30 mouse cellular contexts compared by ENCODE assay signal in genomic region chr1:84079566-84079965, GRCm38 (mm10).
DNase-seq lines count a peak whose midpoint lies in the region; ATAC-seq and TF ChIP-seq lines count a peak whose summit lies in the region.
"Had no signal": no experiment of that assay in that cellular context is flagged by ENCODE, and none has a peak within 500 bp of the region (broad histone marks: within the 10 kb centered on the region; RNA-seq: fewer than 3 reads in every experiment).

No protein-coding gene starts in this region.

- H3K4me2 ChIP-seq in forebrain, embryonic 12.5 days, result no peak overlapping the region
- H3K4me2 ChIP-seq in forebrain, embryonic 11.5 days (ENCODE audit: low read depth, low read length, severe bottlenecking), result no peak overlapping the region
- H3K4me2 ChIP-seq in hindbrain, embryonic 15.5 days, result no peak overlapping the region
- no peak overlapping the region for H3K4me2 ChIP-seq in midbrain, postnatal 0 days (ENCODE audit: low read depth, low read length, poor library complexity, severe bottlenecking)
- H3K4me2 ChIP-seq in heart, embryonic 12.5 days, result no peak overlapping the region
- H3K4me2 ChIP-seq: heart, embryonic 13.5 days; intestine, embryonic 15.5 days; limb, embryonic 15.5 days; liver, embryonic 13.5 days had no signal

- H3K27me3 ChIP-seq in forebrain, embryonic 12.5 days, result no peaks in the 10 kb centered on the region
- no peaks in the 10 kb centered on the region for H3K27me3 ChIP-seq in forebrain, embryonic 11.5 days (ENCODE audit: control insufficient read depth, insufficient read depth, low read length)
- H3K27me3 ChIP-seq in hindbrain, embryonic 15.5 days, result no peaks in the 10 kb centered on the region
- no peaks in the 10 kb centered on the region for H3K27me3 ChIP-seq in hindbrain, embryonic 10.5 days (ENCODE audit: insufficient read depth, poor library complexity, severe bottlenecking)
- no peaks in the 10 kb centered on the region for H3K27me3 ChIP-seq in midbrain, postnatal 0 days (ENCODE audit: insufficient read depth, low read length)
- H3K27me3 ChIP-seq in heart, embryonic 12.5 days (replicated peaks), result no peaks in the 10 kb centered on the region
- H3K27me3 ChIP-seq: heart, embryonic 13.5 days; intestine, embryonic 15.5 days; limb, embryonic 15.5 days; liver, embryonic 13.5 days; megakaryocyte, embryonic 14.5 days; Patski had no signal

- 43% methylated on average over 8 of the region's 8 CpGs for WGBS in forebrain, embryonic 12.5 days
- WGBS in forebrain, embryonic 11.5 days, result 61% methylated on average over 8 of the region's 8 CpGs
- 43% methylated on average over 8 of the region's 8 CpGs for WGBS in hindbrain, embryonic 15.5 days
- 79% methylated on average over 8 of the region's 8 CpGs for WGBS in hindbrain, embryonic 10.5 days
- WGBS in midbrain, postnatal 0 days, result 52% methylated on average over 8 of the region's 8 CpGs
- 76% methylated on average over 8 of the region's 8 CpGs for WGBS in heart, embryonic 12.5 days

- peaks cover 8% of the 10 kb centered on the region for H3K9me3 ChIP-seq in forebrain, embryonic 12.5 days
- no peaks in the 10 kb centered on the region for H3K9me3 ChIP-seq in forebrain, embryonic 11.5 days (ENCODE audit: control insufficient read depth, low read length)
- H3K9me3 ChIP-seq in hindbrain, embryonic 15.5 days, result no peaks in the 10 kb centered on the region
- H3K9me3 ChIP-seq in hindbrain, embryonic 10.5 days, result no peaks in the 10 kb centered on the region
- no peaks in the 10 kb centered on the region for H3K9me3 ChIP-seq in midbrain, postnatal 0 days (ENCODE audit: low read length)
- peaks cover 6% of the 10 kb centered on the region; the same call in 1 of the 2 replicates for H3K9me3 ChIP-seq in heart, embryonic 12.5 days (replicated peaks)
- H3K9me3 ChIP-seq: intestine, embryonic 15.5 days; limb, embryonic 10.5 days; limb, embryonic 15.5 days; liver, embryonic 13.5 days had no signal

- no peaks in the 10 kb centered on the region for H3K4me1 ChIP-seq in forebrain, embryonic 12.5 days
- no peaks in the 10 kb centered on the region for H3K4me1 ChIP-seq in forebrain, embryonic 11.5 days (replicated peaks; ENCODE audit: control insufficient read depth, insufficient read depth, low read length)
- peaks cover 9% of the 10 kb centered on the region for H3K4me1 ChIP-seq in hindbrain, embryonic 15.5 days (replicated peaks)
- 0 out of 2 replicates have a peak, but pooled peaks cover 2% of the 10 kb centered on the region for H3K4me1 ChIP-seq in hindbrain, embryonic 10.5 days (replicated peaks)
- no peaks in the 10 kb centered on the region for H3K4me1 ChIP-seq in midbrain, postnatal 0 days (ENCODE audit: insufficient read depth, low read length)
- H3K4me1 ChIP-seq in heart, embryonic 12.5 days (replicated peaks), result no peaks in the 10 kb centered on the region
- H3K4me1 ChIP-seq: heart, embryonic 13.5 days; intestine, embryonic 15.5 days; limb, embryonic 15.5 days; liver, embryonic 13.5 days; megakaryocyte, embryonic 14.5 days had no signal

- no peaks in the 10 kb centered on the region for H3K36me3 ChIP-seq in forebrain, embryonic 12.5 days (replicated peaks)
- H3K36me3 ChIP-seq in forebrain, embryonic 11.5 days (ENCODE audit: control insufficient read depth, insufficient read depth, low read length), result no peaks in the 10 kb centered on the region
- H3K36me3 ChIP-seq in hindbrain, embryonic 15.5 days, result no peaks in the 10 kb centered on the region
- H3K36me3 ChIP-seq in hindbrain, embryonic 10.5 days, result no peaks in the 10 kb centered on the region
- H3K36me3 ChIP-seq in midbrain, postnatal 0 days (ENCODE audit: insufficient read depth, low read length), result no peaks in the 10 kb centered on the region
- no peaks in the 10 kb centered on the region for H3K36me3 ChIP-seq in heart, embryonic 12.5 days
- H3K36me3 ChIP-seq: G1E; heart, embryonic 13.5 days; intestine, embryonic 15.5 days; limb, embryonic 10.5 days had no signal

- no peak overlapping the region for H3K4me3 ChIP-seq in forebrain, embryonic 12.5 days (replicated peaks)
- H3K4me3 ChIP-seq in forebrain, embryonic 11.5 days (ENCODE audit: low read depth, low read length), result no peak overlapping the region
- no peak overlapping the region for H3K4me3 ChIP-seq in hindbrain, embryonic 15.5 days
- H3K4me3 ChIP-seq in hindbrain, embryonic 10.5 days, result no peak overlapping the region
- H3K4me3 ChIP-seq in midbrain, postnatal 0 days (ENCODE audit: low read depth, low read length), result no peak overlapping the region
- no peak overlapping the region for H3K4me3 ChIP-seq in heart, embryonic 12.5 days
- H3K4me3 ChIP-seq: erythroblast, embryonic 14.5 days; heart, adult 2 months; heart, embryonic 13.5 days; intestine, embryonic 15.5 days; limb, embryonic 10.5 days; limb, embryonic 15.5 days; liver, embryonic 13.5 days; megakaryocyte, embryonic 14.5 days had no signal

- no peak overlapping the region for H3K27ac ChIP-seq in forebrain, embryonic 12.5 days
- no peak overlapping the region for H3K27ac ChIP-seq in forebrain, embryonic 11.5 days (ENCODE audit: low read depth, low read length)
- H3K27ac ChIP-seq in hindbrain, embryonic 15.5 days (replicated peaks), result peak overlapping the region; percentile 12; the same call in 1 of the 2 replicates
- H3K27ac ChIP-seq in hindbrain, embryonic 10.5 days, result no peak overlapping the region
- no peak overlapping the region for H3K27ac ChIP-seq in midbrain, postnatal 0 days (ENCODE audit: low read depth, low read length)
- H3K27ac ChIP-seq in heart, embryonic 12.5 days (ENCODE audit: poor library complexity, severe bottlenecking), result no peak overlapping the region
- H3K27ac ChIP-seq: heart, adult 2 months; heart, embryonic 13.5 days; intestine, embryonic 15.5 days; kidney, postnatal 0 days; limb, embryonic 10.5 days; limb, embryonic 15.5 days; liver, embryonic 13.5 days had no signal

- no peak for TF ChIP-seq CTCF in midbrain, postnatal 0 days (IDR thresholded peaks at IDR 0.05)

- no peak overlapping the region for H3K9ac ChIP-seq in forebrain, embryonic 12.5 days
- no peak overlapping the region for H3K9ac ChIP-seq in forebrain, embryonic 11.5 days (ENCODE audit: low read length)
- no peak overlapping the region for H3K9ac ChIP-seq in hindbrain, embryonic 15.5 days
- H3K9ac ChIP-seq in midbrain, postnatal 0 days (replicated peaks; ENCODE audit: low read length, poor library complexity, severe bottlenecking), result no peak overlapping the region
- H3K9ac ChIP-seq in heart, embryonic 12.5 days, result no peak overlapping the region
- H3K9ac ChIP-seq: heart, embryonic 13.5 days; intestine, embryonic 15.5 days; limb, embryonic 15.5 days; liver, embryonic 13.5 days had no signal

- peak; percentile 51; the same call in 1 of the 2 replicates for ATAC-seq in forebrain, embryonic 12.5 days (ENCODE audit: low FRiP score)
- ATAC-seq in forebrain, embryonic 11.5 days (replicated peaks; ENCODE audit: low FRiP score), result no peak
- no peak for ATAC-seq in hindbrain, embryonic 15.5 days (ENCODE audit: low FRiP score, low read depth)
- no peak for ATAC-seq in midbrain, postnatal 0 days (ENCODE audit: low FRiP score)
- no peak for ATAC-seq in heart, embryonic 12.5 days (ENCODE audit: insufficient number of reproducible peaks, low FRiP score)
- ATAC-seq: forebrain, embryonic 16.5 days; intestine, embryonic 15.5 days; lung, postnatal 0 days; Patski had no signal

- no peak for DNase-seq in forebrain, embryonic 11.5 days (ENCODE audit: low spot score)
- DNase-seq in hindbrain, embryonic 10.5 days (ENCODE audit: low spot score), result no peak
- DNase-seq in Muller cell, postnatal 12 days (ENCODE audit: inconsistent ontology term), result peak; percentile 81
- DNase-seq in midbrain, postnatal 0 days (ENCODE audit: low spot score), result peak; percentile 44
- DNase-seq: adrenal gland, postnatal 10 days; cerebellum, adult 11-12 months; cerebellum, adult 9-11 months; heart, adult 2 months; heart, postnatal 10 days; kidney, adult 2 months; kidney, postnatal 4 days; liver, embryonic 13.5 days; lung, adult 18-20 months; lung, postnatal 4 days; right cerebral cortex, postnatal 14 days; thymus, postnatal 4 days had no signal

Comparison
In these comparisons a context has a peak if more than half of its experiments do, and no peak if none do; other contexts are left out.
1. DNase-seq: peak in Muller cell, postnatal 12 days (single experiment) and midbrain, postnatal 0 days (single experiment); none in forebrain, embryonic 11.5 days (single experiment) and hindbrain, embryonic 10.5 days (single experiment).